11 mouse cellular contexts compared by ENCODE assay signal in the genomic region with DNA sequence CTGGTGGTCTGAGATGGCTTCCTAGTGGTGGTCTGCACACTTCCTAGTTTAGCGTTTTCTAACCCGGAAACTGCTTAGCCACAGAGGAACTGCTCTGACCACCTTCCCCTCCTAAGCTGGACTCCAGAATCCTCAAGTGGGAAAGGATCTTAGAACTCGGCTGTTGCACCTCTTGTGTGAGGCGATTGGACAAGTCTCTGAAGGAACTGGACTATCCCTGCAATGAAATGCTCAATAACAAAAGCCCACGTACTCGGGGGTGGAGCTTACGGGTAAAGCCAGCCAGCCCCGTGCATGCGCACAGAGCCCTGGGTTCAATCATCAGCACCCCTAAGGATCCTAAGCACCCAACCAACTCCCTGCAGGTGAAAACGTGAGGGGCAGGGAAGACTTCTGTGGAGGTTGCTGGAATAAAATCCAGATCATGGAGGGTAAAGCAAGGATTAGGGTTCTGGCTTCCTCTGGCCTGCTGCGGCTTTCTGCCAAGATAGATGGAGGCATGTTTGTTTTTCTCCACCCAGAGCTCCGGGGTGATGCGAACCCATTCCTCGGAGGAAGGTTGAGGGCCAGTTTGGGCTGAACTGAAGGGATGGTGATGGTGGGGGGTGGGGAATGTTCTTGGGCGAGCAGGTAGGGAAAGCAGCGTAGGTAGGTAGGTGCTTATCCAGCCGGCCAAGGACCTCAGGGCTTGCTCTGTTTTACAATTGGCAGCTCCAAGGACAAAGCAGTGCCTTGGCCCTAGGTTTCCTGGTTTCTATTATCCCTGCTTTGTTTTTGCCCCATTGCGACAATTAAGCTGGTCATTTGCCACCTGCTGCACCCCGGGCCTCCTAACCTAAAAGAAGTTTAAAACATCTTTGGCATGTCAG. TPM values are rescaled to one million over a fixed set of nuclear protein-coding genes. Genes with fewer than 3 reads are reported as not detected.
DNase-seq lines count a peak whose midpoint lies in the region; ATAC-seq and TF ChIP-seq lines count a peak whose summit lies in the region.
"Had no signal": no experiment of that assay in that cellular context is flagged by ENCODE, and none has a peak within 500 bp of the region (broad histone marks: within the 10 kb centered on the region; RNA-seq: fewer than 3 reads in every experiment).

No protein-coding gene starts in this region.

- peaks cover 49% of the 10 kb centered on the region for H3K4me1 ChIP-seq in kidney, embryonic 15.5 days
- H3K4me1 ChIP-seq in MEL (ENCODE audit: control insufficient read depth in 1 of 2, insufficient read depth in 2 of 2, low read length in 2 of 2): peaks cover 12 to 49% of the 10 kb centered on the region in 2 experiments

- 0 out of 2 replicates have a peak overlapping the region, but pooled peaks have one; percentile 14 for H3K27ac ChIP-seq in kidney, embryonic 15.5 days
- peak overlapping the region; percentile 94 for H3K27ac ChIP-seq in MEL (ENCODE audit: control insufficient read depth, low read depth, low read length)

- H3K9me3 ChIP-seq in kidney, embryonic 15.5 days (replicated peaks): no peaks in the 10 kb centered on the region
- no peaks in the 10 kb centered on the region for H3K9me3 ChIP-seq in MEL (replicated peaks; ENCODE audit: insufficient read depth, low read length)

- no peak for ATAC-seq in kidney, embryonic 15.5 days (replicated peaks; ENCODE audit: low FRiP score)
- ATAC-seq: intestine, postnatal 0 days had no signal

- H3K27me3 ChIP-seq in kidney, embryonic 15.5 days: peaks cover 6% of the 10 kb centered on the region; the same call in 1 of the 2 replicates
- H3K27me3 ChIP-seq in MEL (ENCODE audit: control insufficient read depth in 1 of 2, insufficient read depth in 2 of 2, low read length in 2 of 2): no peaks in the 10 kb centered on the region

- no peak for TF ChIP-seq CTCF in MEL (IDR thresholded peaks at IDR 0.05 in 2 of 3, conservative IDR thresholded peaks at IDR 0.05 in 1 of 3; ENCODE audit: control insufficient read depth in 1 of 3, insufficient read depth in 1 of 3, low read depth in 2 of 3, low read length in 3 of 3, poor library complexity in 1 of 3, severe bottlenecking in 1 of 3)

- H3K9ac ChIP-seq in kidney, embryonic 15.5 days: no peak overlapping the region
- H3K9ac ChIP-seq in MEL (ENCODE audit: control insufficient read depth, low read depth, low read length, poor library complexity, severe bottlenecking): peak overlapping the region; percentile 68
- H3K9ac ChIP-seq: lung, embryonic 14.5 days had no signal

- no peak for TF ChIP-seq RAD21 in MEL (IDR thresholded peaks at IDR 0.05; ENCODE audit: low read depth, low read length)

- H3K36me3 ChIP-seq in kidney, embryonic 15.5 days: peaks cover 25% of the 10 kb centered on the region
- H3K36me3 ChIP-seq in MEL (ENCODE audit: control insufficient read depth in 1 of 2, insufficient read depth in 2 of 2, low read length in 2 of 2): peaks cover under 1 to 50% of the 10 kb centered on the region in 2 experiments; a peak in 3 of 4 replicates

- no peak overlapping the region for H3K4me3 ChIP-seq in kidney, embryonic 15.5 days (replicated peaks)
- H3K4me3 ChIP-seq in MEL (ENCODE audit: control insufficient read depth in 1 of 2, insufficient read depth in 1 of 2, low read depth in 2 of 2, low read length in 2 of 2): no peak overlapping the region

- no peak for TF ChIP-seq EP300 in MEL (IDR thresholded peaks at IDR 0.05; ENCODE audit: low read depth in 1 of 2, low read length in 2 of 2)

- peak; percentile 38 for DNase-seq in adrenal gland, adult 2 months
- DNase-seq in adrenal gland, adult 18-20 months (ENCODE audit: low spot score in 2 of 2): no peak
- DNase-seq in kidney, adult 18-20 months: no peak
- DNase-seq in MEL (ENCODE audit: low read depth, low spot score): peak; percentile 82
- DNase-seq in induced T-regulatory cell, adult 2 months (ENCODE audit: low read depth): peak; percentile 56
- no peak for DNase-seq in embryo, embryonic 10.5 days (ENCODE audit: low spot score)
- no peak for DNase-seq in urinary bladder, postnatal 10 days (ENCODE audit: low spot score)
- DNase-seq: thymus, adult 18-20 months had no signal

- H3K79me2 ChIP-seq in MEL (ENCODE audit: control insufficient read depth, insufficient read depth, low read length, poor library complexity): peaks cover 29% of the 10 kb centered on the region

- no peak overlapping the region for H3K4me2 ChIP-seq in kidney, embryonic 15.5 days
- H3K4me2 ChIP-seq: lung, embryonic 14.5 days had no signal

- WGBS in kidney, embryonic 15.5 days: 67% methylated on average over 19 of the region's 19 CpGs

- TF ChIP-seq POLR2A in MEL (IDR thresholded peaks at IDR 0.05; ENCODE audit: control insufficient read depth in 1 of 2, insufficient read depth in 1 of 2, low read depth in 1 of 2, low read length in 2 of 2, poor library complexity in 1 of 2): peak; percentile 8 to 61; a peak in 1 of 4 replicates

TF ChIP-seq in MEL, 35 proteins besides CTCF, POLR2A, EP300 and RAD21:
- TF ChIP-seq ZNF384 (IDR thresholded peaks at IDR 0.05; ENCODE audit: low read depth, low read length) (no peak), POLR2AphosphoS5 (IDR thresholded peaks at IDR 0.05; ENCODE audit: borderline replicate concordance, low read depth, low read length) (peak; percentile 88; the same call in 1 of the 2 replicates), MYB (IDR thresholded peaks at IDR 0.05; ENCODE audit: low read depth, low read length) (no peak), MXI1 (IDR thresholded peaks at IDR 0.05; ENCODE audit: low read depth, low read length) (no peak), ZC3H11A (IDR thresholded peaks at IDR 0.05; ENCODE audit: low read depth, low read length) (no peak), MAX (IDR thresholded peaks at IDR 0.05; ENCODE audit: low read length) (no peak), SIN3A (IDR thresholded peaks at IDR 0.05; ENCODE audit: low read length) (no peak), KAT2A (conservative IDR thresholded peaks at IDR 0.05; ENCODE audit: low read depth, low read length) (no peak), POLR2AphosphoS2 (IDR thresholded peaks at IDR 0.05; ENCODE audit: low read length) (no peak), CHD2 (IDR thresholded peaks at IDR 0.05; ENCODE audit: low read length) (no peak), UBTF (IDR thresholded peaks at IDR 0.05; ENCODE audit: borderline replicate concordance, insufficient read depth, low read depth, low read length) (0 out of 2 replicates have a peak, but pooled peaks have one; percentile 1), TBP (IDR thresholded peaks at IDR 0.05; ENCODE audit: low read depth, low read length) (0 out of 2 replicates have a peak, but pooled peaks have one; percentile 20), ZKSCAN1 (IDR thresholded peaks at IDR 0.05; ENCODE audit: low read depth, low read length) (no peak)
TF ChIP-seq in MEL: peak in this region for 3.

RNA-seq across cellular contexts. Expression of a gene that starts 9.7 kb away (rescaled TPM):
- 100 to 1,000 TPM; 116 to 158 TPM for total RNA-seq in adrenal gland, adult 2 months (2021)
- 204 and 217 TPM in 2 replicates for polyA plus RNA-seq in adrenal gland, adult 2 months (2012; rRNA removed)
- 100 to 1,000 TPM; 114 to 139 TPM for total RNA-seq in adrenal gland, adult 18-20 months (2021)
- polyA plus RNA-seq in kidney, embryonic 15.5 days (2015; fragmentation: Nextera tagmentation; extraction: Ambion mirVana): 57.5 and 58.8 TPM in 2 replicates
- 116 and 136 TPM in 2 replicates for total RNA-seq in MEL (2012; rRNA removed)
- polyA plus RNA-seq in MEL (2012; ENCODE audit: insufficient read depth in 1 of 2, insufficient read length in 2 of 2, low read depth in 1 of 2, low replicate concordance in 2 of 2, missing spikeins in 1 of 2): 100 to 1,000 TPM in 1 of 2 experiments, not detected in 1; 299 TPM

RNA-seq across cellular contexts. Expression of a gene that starts 20.3 kb away (rescaled TPM):
- 10 to 100 TPM; 13.4 to 18.6 TPM for total RNA-seq in adrenal gland, adult 2 months (2021)
- polyA plus RNA-seq in adrenal gland, adult 2 months (2012; rRNA removed): 44.5 and 52.6 TPM in 2 replicates
- 10 to 100 TPM; 13.2 to 25.2 TPM for total RNA-seq in adrenal gland, adult 18-20 months (2021)
- 23.0 and 29.7 TPM in 2 replicates for polyA plus RNA-seq in kidney, embryonic 15.5 days (2015; fragmentation: Nextera tagmentation; extraction: Ambion mirVana)
- 4.0 and 7.4 TPM in 2 replicates for total RNA-seq in MEL (2012; rRNA removed)
- polyA plus RNA-seq in MEL (2012; ENCODE audit: insufficient read depth in 1 of 2, insufficient read length in 2 of 2, low read depth in 1 of 2, low replicate concordance in 2 of 2, missing spikeins in 1 of 2): 1 to 10 TPM in 1 of 2 experiments, not detected in 1; 6.6 TPM

RNA-seq across cellular contexts. Expression of a gene that starts 56.3 kb away (rescaled TPM):
- 10 to 100 TPM; 52.5 to 65.1 TPM for total RNA-seq in adrenal gland, adult 2 months (2021)
- polyA plus RNA-seq in adrenal gland, adult 2 months (2012; rRNA removed): 256 and 263 TPM in 2 replicates
- total RNA-seq in adrenal gland, adult 18-20 months (2021): 10 to 100 TPM; 29.7 to 55.2 TPM
- polyA plus RNA-seq in kidney, embryonic 15.5 days (2015; fragmentation: Nextera tagmentation; extraction: Ambion mirVana): 29.9 and 35.2 TPM in 2 replicates
- total RNA-seq in MEL (2012; rRNA removed): 100 and 102 TPM in 2 replicates
- 100 to 1,000 TPM in 1 of 2 experiments, not detected in 1; 389 TPM for polyA plus RNA-seq in MEL (2012; ENCODE audit: insufficient read depth in 1 of 2, insufficient read length in 2 of 2, low read depth in 1 of 2, low replicate concordance in 2 of 2, missing spikeins in 1 of 2)

RNA-seq across cellular contexts. Expression of a gene that starts 56.9 kb away (rescaled TPM):
- under 1 TPM; 0.35 to 0.66 TPM for total RNA-seq in adrenal gland, adult 2 months (2021)
- polyA plus RNA-seq in adrenal gland, adult 2 months (2012; rRNA removed): 0.38 and 0.66 TPM in 2 replicates
- 1 to 10 TPM in 1 of 2 experiments, under 1 TPM in 1; 0.30 to 1.2 TPM for total RNA-seq in adrenal gland, adult 18-20 months (2021)
- 0.36 and 0.85 TPM in 2 replicates for polyA plus RNA-seq in kidney, embryonic 15.5 days (2015; fragmentation: Nextera tagmentation; extraction: Ambion mirVana)
- 0.07 and 0.08 TPM in 2 replicates for total RNA-seq in MEL (2012; rRNA removed)
- polyA plus RNA-seq in MEL (2012; ENCODE audit: insufficient read depth in 1 of 2, insufficient read length in 2 of 2, low read depth in 1 of 2, low replicate concordance in 2 of 2, missing spikeins in 1 of 2): under 1 TPM in 1 of 2 experiments, not detected in 1; 0.10 TPM
- polyA plus RNA-seq: lung, embryonic 14.5 days had no signal

Comparison
In these comparisons a context has a peak if more than half of its experiments do, and no peak if none do; other contexts are left out.
1. DNase-seq: peak in adrenal gland, adult 2 months (single experiment), MEL (single experiment) and induced T-regulatory cell, adult 2 months (single experiment); none in adrenal gland, adult 18-20 months (0 of 2), kidney, adult 18-20 months (single experiment), embryo, embryonic 10.5 days (single experiment) and urinary bladder, postnatal 10 days (single experiment).